Mouse (Mus musculus): Measurements from ENCODE around the gene Gstcd. TPM values are rescaled to one million over a fixed set of nuclear protein-coding genes. Genes with fewer than 3 reads are reported as not detected.
A peak's percentile ranks its signal among the peaks of the same experiment; 100 is the strongest.

The Gstcd gene
- polyA plus RNA-seq, 1 experiment from 2014 or later, result 4.9 TPM

DNA sequence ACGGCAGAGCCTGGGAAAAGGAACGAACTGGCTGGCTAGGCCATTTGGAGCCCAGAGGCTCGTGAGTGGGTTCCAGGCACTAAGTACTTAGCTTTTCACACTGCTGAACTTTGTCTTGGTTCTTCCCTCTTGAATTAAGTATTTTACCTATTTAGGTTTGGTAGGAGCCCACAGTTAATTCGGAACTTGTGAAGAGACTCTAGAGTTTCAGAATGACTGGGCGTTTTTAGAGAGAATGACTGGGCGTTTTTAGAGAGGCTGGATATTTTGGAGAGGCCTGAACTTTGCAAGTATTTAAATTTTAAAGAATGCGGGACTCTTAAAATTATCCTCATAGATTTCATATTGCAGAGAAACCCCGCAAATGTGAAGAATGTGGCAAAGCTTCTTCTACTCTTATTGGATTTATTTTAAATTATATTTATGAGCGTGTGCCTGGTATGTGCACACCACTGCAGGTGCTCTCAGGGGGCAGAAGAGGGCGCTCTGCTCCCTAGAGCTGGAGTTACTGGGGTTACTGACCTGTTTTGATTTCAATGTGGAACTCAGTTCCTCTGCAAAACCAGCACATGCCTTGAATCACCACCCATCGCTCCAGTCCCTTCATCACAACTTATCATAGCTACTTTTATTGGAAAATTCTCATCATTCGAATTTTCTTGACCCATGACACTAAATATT, 111.9 kb downstream of the Gstcd start:
- H3K9ac ChIP-seq (ENCODE audit: low read length), result no peak overlapping the region
- no peak for ATAC-seq (ENCODE audit: insufficient number of reproducible peaks, insufficient read depth, low FRiP score, low read depth)
- no peak overlapping the region for H3K27ac ChIP-seq (replicated peaks in 1 of 2; ENCODE audit: control insufficient read depth in 1 of 2, insufficient read depth in 1 of 2, low read depth in 2 of 2, low read length in 2 of 2)
- 0 out of 2 replicates have a peak, but pooled peaks cover 3% of the 10 kb centered on the region for H3K36me3 ChIP-seq (ENCODE audit: control insufficient read depth, insufficient read depth, low read length)
- no peaks in the 10 kb centered on the region for H3K4me1 ChIP-seq (ENCODE audit: control insufficient read depth in 2 of 2, insufficient read depth in 2 of 2, low read length in 2 of 2)
- no peaks in the 10 kb centered on the region for H3K9me3 ChIP-seq (ENCODE audit: control insufficient read depth, low read length)
- WGBS, result 91% methylated on average over 12 of the region's 12 CpGs
- no peaks in the 10 kb centered on the region for H3K27me3 ChIP-seq (ENCODE audit: control insufficient read depth, insufficient read depth, low read length)
- H3K4me3 ChIP-seq (ENCODE audit: control insufficient read depth in 1 of 2, insufficient read depth in 1 of 2, low read depth in 1 of 2, low read length in 2 of 2), result no peak overlapping the region
- no peak overlapping the region for H3K4me2 ChIP-seq (ENCODE audit: low read length)

DNA sequence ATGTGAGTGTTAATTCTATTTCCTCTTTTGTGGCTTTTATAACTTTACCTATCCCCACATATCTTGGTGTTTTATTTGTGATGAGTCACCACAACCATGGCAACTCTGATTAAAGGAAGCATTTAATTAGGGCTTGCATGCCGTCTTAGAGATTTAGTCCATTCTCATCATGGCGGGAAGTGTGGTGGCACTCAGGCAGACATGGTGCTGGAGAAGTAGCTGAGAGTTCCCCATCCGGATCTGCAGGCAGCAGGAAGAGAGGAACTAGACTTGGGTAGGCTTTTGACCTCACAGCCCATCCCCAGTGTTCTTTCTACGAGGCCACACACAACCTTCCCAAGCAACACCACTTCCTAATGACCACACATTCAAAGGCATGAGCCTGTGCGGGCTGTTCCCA, 125.6 kb downstream of the Gstcd start:
- Histone ChIP-seq H3K9me3 (ENCODE audit: control insufficient read depth, low read length) (no peaks in the 10 kb centered on the region), H3K4me2 (ENCODE audit: low read length) (no peak overlapping the region), H3K27me3 (ENCODE audit: control insufficient read depth, insufficient read depth, low read length) (no peaks in the 10 kb centered on the region), H3K9ac (ENCODE audit: low read length) (no peak overlapping the region), H3K4me1 (ENCODE audit: control insufficient read depth in 2 of 2, insufficient read depth in 2 of 2, low read length in 2 of 2) (no peaks in the 10 kb centered on the region; a peak in 1 of 4 replicates), H3K36me3 (ENCODE audit: control insufficient read depth, insufficient read depth, low read length) (no peaks in the 10 kb centered on the region), H3K27ac (replicated peaks in 1 of 2; ENCODE audit: control insufficient read depth in 1 of 2, insufficient read depth in 1 of 2, low read depth in 2 of 2, low read length in 2 of 2) (no peak overlapping the region), H3K4me3 (ENCODE audit: control insufficient read depth in 1 of 2, insufficient read depth in 1 of 2, low read depth in 1 of 2, low read length in 2 of 2) (no peak overlapping the region)
- 80% methylated on average over 5 of the region's 5 CpGs for WGBS
- ATAC-seq (ENCODE audit: insufficient number of reproducible peaks, insufficient read depth, low FRiP score, low read depth), result no peak

DNA sequence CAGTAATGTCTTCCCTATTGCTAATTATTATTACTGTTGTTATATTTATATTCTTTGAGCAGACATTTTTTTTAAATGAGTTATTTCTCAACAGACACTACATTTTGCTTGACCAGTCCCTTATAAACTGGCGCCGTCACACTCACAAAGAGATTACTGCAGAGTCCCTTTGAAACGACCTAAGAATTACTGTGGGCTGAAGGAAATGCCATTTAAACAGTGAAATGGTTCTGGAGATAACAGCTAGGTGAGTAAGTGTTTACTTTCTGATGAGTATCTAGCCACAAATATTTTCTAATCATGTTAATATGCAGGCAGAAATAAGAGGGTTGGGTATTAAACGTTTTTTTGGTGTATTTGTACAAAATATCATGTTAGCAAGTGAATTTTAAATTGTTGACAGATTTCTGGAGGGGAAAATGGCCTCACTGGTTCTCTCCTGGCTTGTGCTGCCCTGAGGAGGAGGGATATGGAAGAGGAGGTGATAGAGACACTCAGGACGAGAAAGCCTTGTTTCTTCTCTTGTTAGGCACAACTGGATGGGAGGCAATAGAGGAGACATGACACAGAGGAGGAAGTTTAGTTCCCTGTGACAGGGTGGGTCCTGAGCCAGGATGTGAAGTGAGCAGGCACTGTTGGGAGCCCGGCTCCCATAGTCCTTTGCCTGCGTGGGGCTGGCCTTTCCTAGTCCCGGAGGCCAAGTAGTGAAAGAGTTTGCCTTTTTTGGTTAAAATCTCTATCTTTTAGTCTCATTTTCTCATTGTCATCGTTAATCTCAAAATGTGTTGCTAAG, 126.9 kb downstream of the Gstcd start:
- ATAC-seq (ENCODE audit: insufficient number of reproducible peaks, insufficient read depth, low FRiP score, low read depth), result no peak
- no peak overlapping the region for H3K9ac ChIP-seq (ENCODE audit: low read length)
- WGBS, result 62% methylated on average over 9 of the region's 9 CpGs

DNA sequence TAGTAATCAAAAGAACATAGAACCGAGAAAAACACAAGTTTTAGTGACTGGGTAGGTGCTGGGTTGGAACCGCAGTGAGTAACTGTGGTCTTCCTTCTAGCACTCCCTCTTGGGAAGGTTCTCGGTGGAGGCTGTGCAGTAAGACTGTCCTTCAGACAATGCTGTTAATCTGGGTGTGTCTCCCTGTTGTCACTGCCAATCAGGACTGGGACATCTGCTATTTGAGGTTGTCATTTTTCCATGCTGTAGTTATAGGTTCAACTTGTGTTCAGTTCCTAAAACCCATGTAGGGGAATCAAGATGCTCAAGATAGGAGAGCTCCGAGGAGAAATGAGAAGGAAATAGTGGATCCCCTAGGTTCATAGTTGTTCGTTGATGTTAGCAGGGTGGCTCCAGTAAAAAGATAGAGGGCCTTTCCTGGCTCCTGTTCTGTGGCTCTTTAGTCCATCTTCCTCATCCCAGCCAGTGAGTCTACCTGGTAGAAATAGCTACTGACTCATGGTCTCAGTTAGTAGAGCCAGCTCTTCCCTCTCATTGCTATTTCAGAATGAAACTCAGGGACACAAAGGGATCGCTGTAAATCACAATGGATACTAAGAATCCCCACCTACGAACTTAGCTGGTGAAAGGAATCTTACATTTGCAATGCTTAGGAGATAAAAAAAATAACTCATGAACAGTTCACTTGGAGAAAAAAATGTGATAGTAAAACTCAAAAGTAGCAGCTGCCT, 129.0 kb downstream of the Gstcd start:
- H3K27ac ChIP-seq (replicated peaks in 1 of 2; ENCODE audit: control insufficient read depth in 1 of 2, insufficient read depth in 1 of 2, low read depth in 2 of 2, low read length in 2 of 2), result no peak overlapping the region
- no peaks in the 10 kb centered on the region; a peak in 1 of 4 replicates for H3K4me1 ChIP-seq (ENCODE audit: control insufficient read depth in 2 of 2, insufficient read depth in 2 of 2, low read length in 2 of 2)
- no peak overlapping the region for H3K9ac ChIP-seq (ENCODE audit: low read length)
- H3K27me3 ChIP-seq (ENCODE audit: control insufficient read depth, insufficient read depth, low read length), result no peaks in the 10 kb centered on the region
- no peak overlapping the region for H3K4me2 ChIP-seq (ENCODE audit: low read length)
- ATAC-seq (ENCODE audit: insufficient number of reproducible peaks, insufficient read depth, low FRiP score, low read depth), result no peak
- no peaks in the 10 kb centered on the region for H3K9me3 ChIP-seq (ENCODE audit: control insufficient read depth, low read length)
- no peaks in the 10 kb centered on the region for H3K36me3 ChIP-seq (ENCODE audit: control insufficient read depth, insufficient read depth, low read length)
- H3K4me3 ChIP-seq (ENCODE audit: control insufficient read depth in 1 of 2, insufficient read depth in 1 of 2, low read depth in 1 of 2, low read length in 2 of 2), result no peak overlapping the region
- 75% methylated on average over 7 of the region's 7 CpGs for whole genome bisulfite sequencing

More for the DNA sequence above, 126.9 kb downstream of the Gstcd start:
- Histone ChIP-seq H3K4me1 (ENCODE audit: control insufficient read depth in 2 of 2, insufficient read depth in 2 of 2, low read length in 2 of 2) (no peaks in the 10 kb centered on the region; a peak in 1 of 4 replicates), H3K36me3 (ENCODE audit: control insufficient read depth, insufficient read depth, low read length) (no peaks in the 10 kb centered on the region), H3K4me2 (ENCODE audit: low read length) (no peak overlapping the region), H3K4me3 (ENCODE audit: control insufficient read depth in 1 of 2, insufficient read depth in 1 of 2, low read depth in 1 of 2, low read length in 2 of 2) (no peak overlapping the region), H3K27me3 (ENCODE audit: control insufficient read depth, insufficient read depth, low read length) (no peaks in the 10 kb centered on the region), H3K27ac (replicated peaks in 1 of 2; ENCODE audit: control insufficient read depth in 1 of 2, insufficient read depth in 1 of 2, low read depth in 2 of 2, low read length in 2 of 2) (no peak overlapping the region), H3K9me3 (ENCODE audit: control insufficient read depth, low read length) (no peaks in the 10 kb centered on the region)

DNA sequence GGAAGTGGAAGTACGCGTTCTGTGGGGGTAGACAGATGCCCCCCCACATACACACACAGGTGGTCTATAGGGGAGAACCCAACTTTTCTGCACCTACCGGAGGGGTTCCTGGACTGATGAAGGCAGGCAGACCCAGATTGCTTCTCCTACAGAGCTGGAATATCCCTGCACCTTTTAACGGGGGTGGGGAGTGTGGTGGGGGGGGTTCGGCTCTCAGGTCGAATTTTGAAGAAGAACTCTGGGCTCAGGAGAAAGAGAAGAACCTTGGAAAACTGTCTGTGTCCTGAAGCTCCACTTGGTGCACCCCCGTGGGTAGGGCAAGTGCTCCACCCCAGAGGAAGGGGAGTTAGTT, 141.3 kb downstream of the Gstcd start:
- Histone ChIP-seq H3K4me1 (ENCODE audit: control insufficient read depth in 2 of 2, insufficient read depth in 2 of 2, low read length in 2 of 2) (peaks cover 5 to 8% of the 10 kb centered on the region in 2 experiments), H3K27ac (replicated peaks in 1 of 2; ENCODE audit: control insufficient read depth in 1 of 2, insufficient read depth in 1 of 2, low read depth in 2 of 2, low read length in 2 of 2) (no peak overlapping the region), H3K36me3 (ENCODE audit: control insufficient read depth, insufficient read depth, low read length) (no peaks in the 10 kb centered on the region), H3K4me3 (ENCODE audit: control insufficient read depth in 1 of 2, insufficient read depth in 1 of 2, low read depth in 1 of 2, low read length in 2 of 2) (peak overlapping the region; percentile 79 to 82), H3K9me3 (ENCODE audit: control insufficient read depth, low read length) (no peaks in the 10 kb centered on the region), H3K4me2 (ENCODE audit: low read length) (peak overlapping the region; percentile 100), H3K27me3 (ENCODE audit: control insufficient read depth, insufficient read depth, low read length) (0 out of 2 replicates have a peak, but pooled peaks cover 3% of the 10 kb centered on the region), H3K9ac (ENCODE audit: low read length) (peak overlapping the region; percentile 74)
- 10% methylated on average over 7 of the region's 7 CpGs for WGBS
- no peak for ATAC-seq (ENCODE audit: insufficient number of reproducible peaks, insufficient read depth, low FRiP score, low read depth)

DNA sequence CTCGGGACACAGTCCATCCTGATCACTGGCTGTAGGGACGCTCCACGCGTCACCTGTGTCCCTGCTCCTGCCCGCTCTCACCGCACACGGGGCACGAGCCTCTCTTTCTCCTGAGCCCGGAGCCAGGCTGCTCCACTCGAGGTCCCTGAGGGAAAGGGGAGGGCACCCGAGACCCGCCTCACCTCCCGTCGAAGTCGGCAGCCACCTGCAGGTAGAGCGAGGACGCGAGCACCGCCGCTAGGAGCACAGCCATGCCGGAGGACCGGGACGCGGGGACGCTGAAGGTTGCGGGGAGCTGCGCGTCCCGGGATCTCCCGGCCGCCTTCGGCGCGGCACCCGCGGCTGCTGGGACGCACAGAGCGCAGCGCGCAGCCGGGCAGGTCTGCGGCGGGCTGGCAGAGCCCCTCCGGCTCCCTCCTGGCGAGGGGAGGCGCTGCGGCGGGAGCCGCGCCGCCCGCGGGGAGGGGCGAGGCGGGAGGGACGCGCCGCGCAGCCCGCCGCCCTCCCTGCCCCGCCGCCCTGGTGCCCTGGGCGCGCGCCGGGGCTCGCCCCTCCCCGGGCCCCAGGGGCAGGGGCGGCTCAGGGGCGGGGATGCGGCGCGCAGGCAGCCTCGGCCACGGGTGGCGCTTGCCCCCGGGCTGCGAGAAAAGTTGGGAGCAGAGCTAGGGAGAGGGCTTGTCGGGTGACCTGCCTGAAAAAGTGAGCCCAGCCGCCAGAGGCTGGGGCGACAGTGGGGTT, 141.9 kb downstream of the Gstcd start, which contains the start of gene Npnt:
Npnt (minus strand) TSS at position 501 of the 738 bp plus-strand sequence.
- peak; percentile 76 for ATAC-seq (ENCODE audit: insufficient number of reproducible peaks, insufficient read depth, low FRiP score, low read depth)
- H3K4me2 ChIP-seq (ENCODE audit: low read length), result peak within 1 kb of the TSS; percentile 100
- H3K27me3 ChIP-seq (ENCODE audit: control insufficient read depth, insufficient read depth, low read length), result 0 out of 2 replicates have a peak, but pooled peaks cover 3% of the 10 kb centered on the region
- WGBS, result 1% methylated on average over 59 of the region's 82 CpGs
- no peaks in the 10 kb centered on the region for H3K9me3 ChIP-seq (ENCODE audit: control insufficient read depth, low read length)
- peak within 1 kb of the TSS; percentile 74 for H3K9ac ChIP-seq (ENCODE audit: low read length)
- H3K36me3 ChIP-seq (ENCODE audit: control insufficient read depth, insufficient read depth, low read length), result no peaks in the 10 kb centered on the region
- no peak within 1 kb of the TSS for H3K27ac ChIP-seq (replicated peaks in 1 of 2; ENCODE audit: control insufficient read depth in 1 of 2, insufficient read depth in 1 of 2, low read depth in 2 of 2, low read length in 2 of 2)
- H3K4me1 ChIP-seq (ENCODE audit: control insufficient read depth in 2 of 2, insufficient read depth in 2 of 2, low read length in 2 of 2), result peaks cover 5 to 8% of the 10 kb centered on the region in 2 experiments
- H3K4me3 ChIP-seq (ENCODE audit: control insufficient read depth in 1 of 2, insufficient read depth in 1 of 2, low read depth in 1 of 2, low read length in 2 of 2), result peak within 1 kb of the TSS; percentile 79 to 82

DNA sequence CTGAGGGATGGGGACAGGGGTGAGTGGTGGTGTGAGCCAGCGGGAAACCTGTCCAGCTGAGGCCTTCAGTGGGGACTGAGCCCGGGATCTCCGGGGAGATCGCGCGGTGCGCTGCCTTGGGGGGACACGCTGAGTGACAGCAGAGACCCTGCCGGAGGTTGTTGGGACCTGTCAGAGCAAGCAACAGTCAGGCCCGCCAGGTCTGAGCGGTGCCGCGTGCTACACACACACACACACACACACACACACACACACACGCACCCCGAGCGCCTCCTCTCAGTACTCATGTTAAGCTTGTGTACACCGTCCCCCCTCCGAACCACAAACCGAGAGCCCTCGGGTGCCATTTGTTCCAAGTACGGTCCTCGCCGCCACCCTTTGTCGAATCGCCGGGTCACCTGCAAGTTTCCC, 142.4 kb downstream of the Gstcd start:
- H3K9ac ChIP-seq (ENCODE audit: low read length), result peak overlapping the region; percentile 74
- peaks cover 5 to 8% of the 10 kb centered on the region in 2 experiments for H3K4me1 ChIP-seq (ENCODE audit: control insufficient read depth in 2 of 2, insufficient read depth in 2 of 2, low read length in 2 of 2)
- H3K27me3 ChIP-seq (ENCODE audit: control insufficient read depth, insufficient read depth, low read length), result 0 out of 2 replicates have a peak, but pooled peaks cover 3% of the 10 kb centered on the region
- H3K9me3 ChIP-seq (ENCODE audit: control insufficient read depth, low read length), result no peaks in the 10 kb centered on the region
- ATAC-seq (ENCODE audit: insufficient number of reproducible peaks, insufficient read depth, low FRiP score, low read depth), result peak; percentile 54
- peak overlapping the region; percentile 79 to 82 for H3K4me3 ChIP-seq (ENCODE audit: control insufficient read depth in 1 of 2, insufficient read depth in 1 of 2, low read depth in 1 of 2, low read length in 2 of 2)
- H3K27ac ChIP-seq (replicated peaks in 1 of 2; ENCODE audit: control insufficient read depth in 1 of 2, insufficient read depth in 1 of 2, low read depth in 2 of 2, low read length in 2 of 2), result no peak overlapping the region
- WGBS, result under 1% methylated on average over 25 of the region's 26 CpGs
- H3K36me3 ChIP-seq (ENCODE audit: control insufficient read depth, insufficient read depth, low read length), result no peaks in the 10 kb centered on the region
- H3K4me2 ChIP-seq (ENCODE audit: low read length), result peak overlapping the region; percentile 100
